Mouse (Mus musculus) hindlimb bud, embryonic 11.5 days (tissue): ENCODE measurements around the gene Gm12258.

Experiments
- DNase-seq: peaks from one replicate; pipeline ENCODE4 v3.0.0-alpha.2; 2012; ENCODE audit warnings: low read depth, low spot score; ENCODE audit errors: extremely low spot score

Gm12258 gene

DNA sequence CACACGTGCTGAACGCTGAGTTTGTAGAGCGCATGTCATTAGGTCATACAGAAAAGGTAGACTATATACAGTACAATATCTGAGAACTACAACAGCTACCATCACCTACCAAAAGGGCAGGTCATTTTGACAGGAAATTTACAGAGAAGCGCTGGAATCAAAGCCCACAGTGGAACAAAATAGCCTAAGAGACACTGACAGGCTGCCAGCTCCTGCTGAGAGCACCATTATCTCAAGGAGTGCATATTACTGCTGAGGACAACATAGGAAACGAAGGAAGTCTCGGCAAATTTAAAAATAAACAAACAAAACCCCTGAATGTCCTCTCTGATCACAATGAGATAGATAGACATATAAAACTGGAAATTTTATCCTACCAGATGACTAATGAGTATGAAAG lies 50.5 kb downstream of the Gm12258 start:
- no peak for DNase-seq

GRCm38 (mm10) chr11:58901080-58901479 lies 54.1 kb downstream of the Gm12258 start:
- no peak for DNase-seq

GRCm38 (mm10) chr11:58903511-58904409 lies 56.8 kb downstream of the Gm12258 start, which contains the start of gene Zfp39:
TSS of gene Zfp39 (minus strand) at chr11:58904225.
- no peak for DNase-seq

GRCm38 (mm10) chr11:58904410-58904718 lies 57.4 kb downstream of the Gm12258 start:
- no peak for DNase-seq

- no peak for DNase-seq
Observed at GRCm38 (mm10) chr11:58904838-58905237, 57.9 kb downstream of the Gm12258 start.
